Mouse (Mus musculus): Measurements from ENCODE around the gene Usp47. TPM values are rescaled to one million over a fixed set of nuclear protein-coding genes. Genes with fewer than 3 reads are reported as not detected.
"Not testable (repeated sequence)": the region's sequence is repeated elsewhere in the genome, so short reads cannot be mapped to it uniquely, and the experiment has no call there.

Usp47 gene
- polyA plus RNA-seq, 1 experiment from 2014 or later = 55.1 TPM

DNA sequence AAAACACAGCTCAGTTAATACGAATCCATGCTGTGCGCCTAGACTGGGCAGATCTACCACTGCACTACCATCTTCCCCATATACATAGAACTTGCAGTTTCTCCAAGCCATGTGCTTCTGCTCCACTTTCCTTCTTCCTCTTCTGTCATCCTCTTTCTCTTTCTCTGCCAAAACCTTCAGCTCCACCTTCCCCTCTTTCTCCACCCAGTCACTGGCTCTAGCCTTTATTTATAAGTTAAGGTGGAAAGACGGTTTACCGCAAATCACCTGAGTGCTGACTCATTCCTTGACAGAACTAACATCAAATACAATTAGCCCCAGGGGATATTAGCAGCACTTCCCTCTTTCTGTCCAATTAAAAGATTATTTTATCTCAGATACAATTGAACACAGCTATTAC lies 71.6 kb downstream of the Usp47 start:
- H3K4me2 ChIP-seq; H3K9ac ChIP-seq; ATAC-seq (replicated peaks; ENCODE audit: insufficient number of reproducible peaks, insufficient read depth, low FRiP score, low read depth); H3K4me3 ChIP-seq; H3K4me1 ChIP-seq (replicated peaks); H3K9me3 ChIP-seq (replicated peaks); H3K27me3 ChIP-seq; H3K27ac ChIP-seq: not testable (repeated sequence)
- 86% methylated on average over 4 of the region's 4 CpGs for WGBS
- peaks cover 80% of the 10 kb centered on the region for H3K36me3 ChIP-seq

GRCm38 (mm10) chr7:112100887-112101286 lies 77.6 kb downstream of the Usp47 start:
- 91% methylated on average over 2 of the region's 2 CpGs for WGBS
- no peak for ATAC-seq (replicated peaks; ENCODE audit: insufficient number of reproducible peaks, insufficient read depth, low FRiP score, low read depth)
- no peak overlapping the region for H3K9ac ChIP-seq

DNA sequence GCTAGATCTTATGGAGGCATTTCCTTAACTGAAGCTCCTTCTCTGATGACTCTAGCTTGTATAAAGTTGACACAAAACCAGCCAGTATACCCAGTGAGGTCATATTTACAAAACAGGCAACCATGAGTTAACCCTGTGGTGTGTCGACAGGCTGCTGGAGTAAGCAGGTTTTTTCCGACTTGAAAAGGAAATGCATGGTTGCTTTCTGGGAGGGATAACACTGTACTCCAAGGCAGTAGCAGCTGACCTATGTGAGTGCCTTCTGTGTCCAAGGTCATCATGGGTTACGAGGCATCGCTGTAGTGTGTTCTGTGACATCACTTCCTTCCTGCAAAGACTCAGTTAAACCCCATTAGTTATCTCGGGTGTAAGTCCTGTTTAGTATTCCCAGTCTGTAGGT lies 79.6 kb downstream of the Usp47 start:
- Histone ChIP-seq H3K9me3 (replicated peaks) (no peaks in the 10 kb centered on the region), H3K9ac (no peak overlapping the region), H3K4me2 (no peak overlapping the region), H3K36me3 (peaks cover 74% of the 10 kb centered on the region), H3K27ac (no peak overlapping the region), H3K27me3 (no peaks in the 10 kb centered on the region), H3K4me3 (no peak overlapping the region), H3K4me1 (replicated peaks) (no peaks in the 10 kb centered on the region)
- WGBS = 58% methylated on average over 5 of the region's 5 CpGs
- ATAC-seq (replicated peaks; ENCODE audit: insufficient number of reproducible peaks, insufficient read depth, low FRiP score, low read depth) = no peak

More at GRCm38 (mm10) chr7:112100887-112101286, 77.6 kb downstream of the Usp47 start:
- Histone ChIP-seq H3K4me3 (no peak overlapping the region), H3K27me3 (no peaks in the 10 kb centered on the region), H3K36me3 (peaks cover 69% of the 10 kb centered on the region), H3K4me2 (no peak overlapping the region), H3K9me3 (replicated peaks) (no peaks in the 10 kb centered on the region), H3K4me1 (replicated peaks) (no peaks in the 10 kb centered on the region), H3K27ac (no peak overlapping the region)

DNA sequence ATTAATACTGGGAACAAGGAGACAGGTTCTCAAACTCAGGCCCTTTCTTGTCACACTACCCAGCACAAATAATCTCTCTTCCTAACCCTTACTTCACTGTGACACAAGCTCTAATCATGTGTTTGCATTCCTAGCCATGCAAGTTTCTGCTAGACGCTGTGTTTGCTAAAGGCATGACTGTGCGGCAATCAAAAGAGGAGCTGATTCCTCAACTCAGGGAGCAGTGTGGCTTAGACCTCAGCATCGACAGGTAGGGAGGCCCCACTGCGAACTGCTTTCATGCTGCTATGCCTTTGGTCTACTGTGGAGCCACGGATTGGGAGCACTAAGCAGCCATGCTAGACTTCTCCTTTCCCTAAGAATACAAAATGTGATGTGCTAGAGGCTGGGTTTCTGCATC lies 80.5 kb downstream of the Usp47 start:
- no peaks in the 10 kb centered on the region for H3K27me3 ChIP-seq
- no peaks in the 10 kb centered on the region for H3K9me3 ChIP-seq (replicated peaks)
- WGBS = 89% methylated on average over 5 of the region's 5 CpGs
- H3K4me3 ChIP-seq = no peak overlapping the region
- H3K9ac ChIP-seq = no peak overlapping the region
- H3K36me3 ChIP-seq = peaks cover 77% of the 10 kb centered on the region
- no peaks in the 10 kb centered on the region for H3K4me1 ChIP-seq (replicated peaks)
- no peak overlapping the region for H3K27ac ChIP-seq
- ATAC-seq (replicated peaks; ENCODE audit: insufficient number of reproducible peaks, insufficient read depth, low FRiP score, low read depth) = no peak
- no peak overlapping the region for H3K4me2 ChIP-seq

GRCm38 (mm10) chr7:112108757-112109156 lies 85.5 kb downstream of the Usp47 start:
- H3K4me2 ChIP-seq = no peak overlapping the region
- no peak overlapping the region for H3K4me3 ChIP-seq
- H3K36me3 ChIP-seq = peaks cover 60% of the 10 kb centered on the region
- no peaks in the 10 kb centered on the region for H3K4me1 ChIP-seq (replicated peaks)
- no peak overlapping the region for H3K27ac ChIP-seq
- H3K9ac ChIP-seq = no peak overlapping the region
- H3K27me3 ChIP-seq = no peaks in the 10 kb centered on the region
- no peak for ATAC-seq (replicated peaks; ENCODE audit: insufficient number of reproducible peaks, insufficient read depth, low FRiP score, low read depth)
- H3K9me3 ChIP-seq (replicated peaks) = no peaks in the 10 kb centered on the region

DNA sequence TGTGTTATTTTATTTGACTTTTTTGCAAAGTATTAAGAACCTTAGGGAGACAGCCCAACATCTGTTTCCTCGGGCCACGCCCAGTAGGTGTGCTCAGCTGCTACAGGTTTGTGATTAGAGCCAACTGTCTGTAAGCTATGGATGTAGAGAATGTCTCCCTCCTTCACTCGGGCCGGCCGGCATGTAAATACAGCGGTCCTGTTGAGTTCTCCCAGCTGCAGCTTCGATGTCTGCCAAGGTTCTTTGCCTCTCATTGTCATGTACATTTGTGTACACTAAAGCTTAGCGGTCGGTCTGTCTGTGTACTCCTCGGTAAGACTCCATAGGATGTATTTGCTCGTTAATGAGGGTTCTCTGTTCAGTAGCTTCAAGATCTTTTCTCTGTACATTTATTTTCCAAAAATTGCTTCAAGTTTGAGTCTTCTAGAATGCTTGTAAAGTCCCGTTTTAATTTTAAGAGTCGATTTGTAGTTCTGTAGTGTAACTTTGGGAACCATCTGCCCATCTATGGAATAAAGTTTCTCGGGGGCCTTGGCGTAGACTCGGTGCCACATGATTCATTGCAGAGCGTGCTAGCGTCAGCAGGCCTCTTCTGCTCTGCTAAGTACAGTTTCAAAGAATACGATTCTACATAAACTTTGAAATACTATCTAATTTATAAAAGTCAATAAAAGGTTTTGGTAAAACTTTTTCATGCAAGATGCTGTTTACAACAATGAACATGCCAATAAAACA lies 87.5 kb downstream of the Usp47 start:
- ATAC-seq (replicated peaks; ENCODE audit: insufficient number of reproducible peaks, insufficient read depth, low FRiP score, low read depth) = no peak
- 86% methylated on average over 19 of the region's 19 CpGs for WGBS
- H3K4me2 ChIP-seq = no peak overlapping the region
- H3K36me3 ChIP-seq = peaks cover 45% of the 10 kb centered on the region
- no peak overlapping the region for H3K27ac ChIP-seq
- no peaks in the 10 kb centered on the region for H3K9me3 ChIP-seq (replicated peaks)
- no peak overlapping the region for H3K4me3 ChIP-seq
- no peaks in the 10 kb centered on the region for H3K4me1 ChIP-seq (replicated peaks)
- no peaks in the 10 kb centered on the region for H3K27me3 ChIP-seq
- no peak overlapping the region for H3K9ac ChIP-seq

DNA sequence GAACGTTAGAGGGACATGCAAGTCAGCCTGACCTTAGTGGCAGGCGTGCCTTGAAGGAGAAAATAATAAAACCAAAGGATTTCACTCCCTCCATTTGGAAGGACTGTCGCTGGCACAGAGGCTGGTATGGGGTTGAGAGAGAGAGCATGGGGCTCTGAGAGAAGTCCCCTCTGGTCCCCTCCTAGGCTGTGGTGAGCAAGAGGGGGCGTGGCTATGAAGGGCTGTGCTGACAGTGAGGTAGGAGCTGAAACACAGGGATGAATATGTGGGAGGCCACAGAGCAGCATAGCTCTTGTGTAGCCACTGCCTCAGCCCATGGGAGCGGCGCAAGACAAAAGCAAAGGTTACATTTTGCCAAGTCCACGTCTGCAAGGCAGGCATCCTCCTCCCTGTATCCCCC lies 94.2 kb downstream of the Usp47 start:
- ATAC-seq (replicated peaks; ENCODE audit: insufficient number of reproducible peaks, insufficient read depth, low FRiP score, low read depth) = no peak
- Histone ChIP-seq H3K9me3 (replicated peaks) (no peaks in the 10 kb centered on the region), H3K9ac (no peak overlapping the region), H3K36me3 (no peaks in the 10 kb centered on the region), H3K27me3 (no peaks in the 10 kb centered on the region), H3K4me1 (replicated peaks) (peaks cover 9% of the 10 kb centered on the region; the same call in 1 of the 2 replicates), H3K4me2 (no peak overlapping the region), H3K27ac (no peak overlapping the region), H3K4me3 (no peak overlapping the region)
- WGBS = 82% methylated on average over 7 of the region's 7 CpGs

GRCm38 (mm10) chr7:112118086-112118485 lies 94.8 kb downstream of the Usp47 start:
- WGBS = 76% methylated on average over 7 of the region's 7 CpGs
- Histone ChIP-seq H3K9ac (no peak overlapping the region), H3K27me3 (no peaks in the 10 kb centered on the region), H3K4me1 (replicated peaks) (peaks cover 9% of the 10 kb centered on the region; the same call in 1 of the 2 replicates), H3K9me3 (replicated peaks) (no peaks in the 10 kb centered on the region), H3K4me3 (no peak overlapping the region), H3K4me2 (no peak overlapping the region), H3K27ac (no peak overlapping the region), H3K36me3 (no peaks in the 10 kb centered on the region)
- ATAC-seq (replicated peaks; ENCODE audit: insufficient number of reproducible peaks, insufficient read depth, low FRiP score, low read depth) = no peak

- no peaks in the 10 kb centered on the region for H3K27me3 ChIP-seq
- H3K9ac ChIP-seq = no peak overlapping the region
- peaks cover 9% of the 10 kb centered on the region; the same call in 1 of the 2 replicates for H3K4me1 ChIP-seq (replicated peaks)
- no peak for ATAC-seq (replicated peaks; ENCODE audit: insufficient number of reproducible peaks, insufficient read depth, low FRiP score, low read depth)
- no peak overlapping the region for H3K4me2 ChIP-seq
- H3K4me3 ChIP-seq = no peak overlapping the region
- no peak overlapping the region for H3K27ac ChIP-seq
- no peaks in the 10 kb centered on the region for H3K36me3 ChIP-seq
- WGBS = 85% methylated on average over 7 of the region's 7 CpGs
- no peaks in the 10 kb centered on the region for H3K9me3 ChIP-seq (replicated peaks)
Measured at GRCm38 (mm10) chr7:112119248-112119647, 95.9 kb downstream of the Usp47 start.

DNA sequence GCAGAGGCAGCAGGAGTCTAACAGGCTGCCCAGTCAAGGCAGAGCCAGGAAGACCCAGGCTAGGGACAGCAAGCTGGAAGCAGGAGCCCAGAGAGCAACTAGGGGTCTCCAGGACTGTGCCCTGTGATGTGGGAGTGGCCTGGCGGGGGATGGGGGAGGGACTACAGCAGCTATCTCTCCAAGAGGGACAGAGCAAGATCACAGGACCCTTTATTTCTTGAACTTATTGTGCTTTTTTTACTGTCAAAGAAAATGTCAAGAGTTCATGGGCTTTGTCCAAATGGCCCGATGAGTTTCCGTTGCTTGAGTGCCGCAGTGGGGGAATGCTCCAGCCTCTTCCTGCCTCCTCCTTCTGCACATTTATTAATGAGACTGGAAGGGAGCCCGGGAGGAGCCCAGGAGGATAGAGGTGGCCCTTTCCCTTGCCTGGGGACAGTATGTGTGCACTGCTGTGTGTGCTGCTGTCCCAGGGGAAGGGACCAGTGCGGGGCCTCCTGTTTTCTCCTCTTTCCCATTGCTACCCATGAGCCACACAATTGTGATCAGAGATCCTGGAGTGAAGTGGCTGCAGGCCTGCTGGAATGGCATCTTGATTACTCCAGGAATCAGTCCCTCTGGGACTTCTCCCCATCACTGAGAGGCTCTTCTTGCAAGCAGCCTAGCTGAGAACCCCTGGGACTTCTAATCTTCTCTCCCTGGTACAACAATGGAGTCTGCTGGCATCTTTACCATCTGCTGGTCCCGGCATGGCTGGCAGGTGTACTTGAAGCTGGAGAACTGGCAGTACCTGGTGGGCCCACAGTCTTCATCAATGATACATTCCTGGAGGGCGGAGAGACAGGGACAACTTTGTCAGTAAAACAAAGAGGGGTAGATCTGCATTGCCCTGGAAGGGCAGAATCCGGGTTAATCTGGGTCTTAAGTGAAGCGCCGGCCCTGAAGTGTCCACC lies 97.8 kb downstream of the Usp47 start:
- WGBS = 74% methylated on average over 11 of the region's 11 CpGs
- Histone ChIP-seq H3K9me3 (replicated peaks) (no peaks in the 10 kb centered on the region), H3K4me3 (no peak overlapping the region), H3K9ac (no peak overlapping the region), H3K27ac (no peak overlapping the region), H3K4me1 (replicated peaks) (peaks cover 19% of the 10 kb centered on the region), H3K36me3 (no peaks in the 10 kb centered on the region), H3K27me3 (no peaks in the 10 kb centered on the region), H3K4me2 (no peak overlapping the region)
- ATAC-seq (replicated peaks; ENCODE audit: insufficient number of reproducible peaks, insufficient read depth, low FRiP score, low read depth) = no peak; the same call in 1 of the 2 replicates

DNA sequence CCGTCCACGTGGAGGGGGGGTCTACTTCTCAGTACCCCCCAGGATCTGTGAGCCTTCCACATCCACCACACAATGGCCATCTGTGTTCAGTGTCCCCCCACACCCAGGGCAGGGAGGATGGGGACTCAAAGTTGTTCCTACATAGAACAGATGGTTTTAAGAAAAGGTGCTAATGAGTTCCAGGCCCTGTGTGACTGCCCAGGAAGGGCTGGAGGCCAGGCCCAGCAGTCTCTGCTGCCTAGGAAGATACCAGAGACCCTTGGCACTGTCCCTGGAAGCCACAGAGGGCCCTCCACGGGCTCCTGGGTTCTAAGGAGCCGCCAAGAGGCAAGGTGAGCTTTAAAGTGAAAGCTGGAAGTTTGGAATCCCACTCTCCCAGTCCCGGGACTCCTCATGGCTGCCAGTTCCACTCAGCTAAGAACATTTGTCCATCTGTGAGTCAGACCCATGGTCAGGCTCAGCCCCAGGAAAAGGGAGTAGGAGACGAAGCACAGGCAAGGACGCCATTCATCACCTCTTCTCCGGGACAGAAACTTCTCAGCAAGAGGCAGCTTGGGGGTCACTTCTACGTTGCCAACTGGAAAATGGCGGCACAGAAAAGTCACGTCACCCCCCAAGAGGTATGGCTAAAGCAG lies 98.7 kb downstream of the Usp47 start:
- H3K4me1 ChIP-seq (replicated peaks) = peaks cover 28% of the 10 kb centered on the region
- WGBS = 61% methylated on average over 11 of the region's 11 CpGs
- no peaks in the 10 kb centered on the region for H3K36me3 ChIP-seq
- no peak overlapping the region for H3K4me3 ChIP-seq
- H3K4me2 ChIP-seq = no peak overlapping the region
- ATAC-seq (replicated peaks; ENCODE audit: insufficient number of reproducible peaks, insufficient read depth, low FRiP score, low read depth) = no peak
- no peak overlapping the region for H3K9ac ChIP-seq
- no peaks in the 10 kb centered on the region for H3K27me3 ChIP-seq
- H3K9me3 ChIP-seq (replicated peaks) = no peaks in the 10 kb centered on the region
- no peak overlapping the region for H3K27ac ChIP-seq
